Mouse (Mus musculus): ENCODE results near the gene Ston1. TPM values are rescaled to one million over a fixed set of nuclear protein-coding genes. Genes with fewer than 3 reads are reported as not detected.
A peak's percentile ranks its signal among the peaks of the same experiment; 100 is the strongest.

Gene Ston1
- polyA plus RNA-seq, 1 experiment from 2014 or later, result 7.7 TPM

DNA sequence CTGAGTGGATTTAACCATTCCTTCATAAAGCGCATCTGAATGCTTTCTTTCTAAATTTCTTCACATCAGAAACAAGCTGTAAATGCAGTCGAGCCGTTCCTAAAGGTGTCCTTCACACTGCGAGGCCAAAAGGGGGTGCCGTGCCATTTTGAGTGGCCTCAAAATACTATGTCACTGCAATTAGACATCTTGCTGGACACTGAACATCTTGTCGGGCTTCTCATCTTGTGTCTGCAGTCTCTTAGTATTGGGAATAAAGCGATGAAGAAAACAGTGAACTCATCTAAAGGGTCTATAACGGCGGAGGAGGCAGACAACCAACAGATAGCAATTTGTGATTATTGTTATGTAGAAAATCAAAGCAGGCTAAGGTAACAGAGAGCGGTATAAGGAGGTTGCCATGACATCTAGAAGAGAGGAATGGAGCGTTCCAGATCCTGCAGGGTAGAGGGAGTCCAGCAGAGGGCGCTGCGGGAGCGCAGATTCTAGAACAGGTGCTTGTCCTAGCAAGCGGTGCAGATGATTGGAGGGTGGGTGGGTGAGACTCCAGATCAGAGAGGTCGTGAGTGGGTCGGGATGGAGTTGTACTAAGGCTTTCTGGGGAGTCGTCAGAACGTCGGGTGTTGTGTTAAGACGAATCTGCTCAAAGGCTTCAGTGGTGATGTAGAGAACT, 55.4 kb downstream of the Ston1 start:
- H3K36me3 ChIP-seq, result peaks cover 9% of the 10 kb centered on the region
- peak overlapping the region; percentile 26; the same call in 1 of the 2 replicates for H3K4me2 ChIP-seq
- peak; percentile 63; the same call in 1 of the 2 replicates for ATAC-seq (replicated peaks; ENCODE audit: low FRiP score)
- no peaks in the 10 kb centered on the region for H3K9me3 ChIP-seq (replicated peaks)
- WGBS, result 17% methylated on average over 21 of the region's 21 CpGs
- no peak overlapping the region for H3K9ac ChIP-seq
- 0 out of 2 replicates have a peak, but pooled peaks cover 4% of the 10 kb centered on the region for H3K27me3 ChIP-seq
- H3K27ac ChIP-seq, result no peak overlapping the region
- peaks cover 5% of the 10 kb centered on the region; the same call in 1 of the 2 replicates for H3K4me1 ChIP-seq
- H3K4me3 ChIP-seq (replicated peaks), result no peak overlapping the region

DNA sequence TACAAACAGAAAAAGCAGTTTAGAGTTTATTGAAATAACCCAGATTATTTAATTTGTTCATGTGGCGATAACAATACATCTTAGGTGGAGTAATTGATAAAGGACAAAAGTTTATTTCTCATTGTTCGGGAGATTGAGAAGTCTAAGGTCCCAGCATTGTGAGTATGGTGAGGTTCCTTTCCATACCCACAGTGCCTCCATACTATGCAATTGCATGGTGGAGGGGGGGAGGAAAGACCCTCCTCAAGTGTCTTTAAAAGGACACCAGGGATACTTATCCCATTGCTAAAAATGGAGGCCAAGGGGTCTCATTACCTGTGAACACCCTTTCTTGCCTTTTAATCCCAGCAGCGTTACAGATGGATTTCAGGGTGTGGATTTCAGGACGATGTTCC, 55.9 kb downstream of the Ston1 start:
- no peak; the same call in 1 of the 2 replicates for ATAC-seq (replicated peaks; ENCODE audit: low FRiP score)
- Histone ChIP-seq H3K4me2 (no peak overlapping the region), H3K4me1 (peaks cover 5% of the 10 kb centered on the region; the same call in 1 of the 2 replicates), H3K27ac (no peak overlapping the region), H3K4me3 (replicated peaks) (no peak overlapping the region), H3K9me3 (replicated peaks) (no peaks in the 10 kb centered on the region), H3K36me3 (peaks cover 7% of the 10 kb centered on the region), H3K9ac (no peak overlapping the region), H3K27me3 (0 out of 2 replicates have a peak, but pooled peaks cover 4% of the 10 kb centered on the region)
- WGBS, result 84% methylated on average over 4 of the region's 4 CpGs

GRCm38 (mm10) chr17:88658510-88658909, 61.0 kb downstream of the Ston1 start:
- WGBS, result 78% methylated on average over 6 of the region's 6 CpGs
- Histone ChIP-seq H3K9ac (no peak overlapping the region), H3K4me3 (replicated peaks) (no peak overlapping the region), H3K4me1 (no peaks in the 10 kb centered on the region), H3K36me3 (no peaks in the 10 kb centered on the region), H3K4me2 (no peak overlapping the region), H3K27me3 (no peaks in the 10 kb centered on the region), H3K27ac (no peak overlapping the region), H3K9me3 (replicated peaks) (no peaks in the 10 kb centered on the region)
- ATAC-seq (replicated peaks; ENCODE audit: low FRiP score), result no peak

GRCm38 (mm10) chr17:88666076-88666475, 68.6 kb downstream of the Ston1 start:
- Histone ChIP-seq H3K4me3 (replicated peaks) (no peak overlapping the region), H3K27me3 (no peaks in the 10 kb centered on the region), H3K4me1 (0 out of 2 replicates have a peak, but pooled peaks cover 4% of the 10 kb centered on the region), H3K27ac (no peak overlapping the region), H3K36me3 (no peaks in the 10 kb centered on the region), H3K4me2 (no peak overlapping the region), H3K9ac (no peak overlapping the region), H3K9me3 (replicated peaks) (no peaks in the 10 kb centered on the region)
- WGBS, result 50% methylated on average over 2 of the region's 2 CpGs
- ATAC-seq (replicated peaks; ENCODE audit: low FRiP score), result no peak

- 0 out of 2 replicates have a peak within 1 kb of the TSS, but pooled peaks have one; percentile 12 for H3K4me3 ChIP-seq (replicated peaks)
- peak within 1 kb of the TSS; percentile 49 for H3K4me2 ChIP-seq
- H3K36me3 ChIP-seq, result no peaks in the 10 kb centered on the region
- 0 out of 2 replicates have a peak, but pooled peaks cover 4% of the 10 kb centered on the region for H3K4me1 ChIP-seq
- WGBS, result 31% methylated on average over 21 of the region's 21 CpGs
- H3K27me3 ChIP-seq, result no peaks in the 10 kb centered on the region
- peak; percentile 79 for ATAC-seq (replicated peaks; ENCODE audit: low FRiP score)
- H3K9me3 ChIP-seq (replicated peaks), result no peaks in the 10 kb centered on the region
- no peak within 1 kb of the TSS for H3K27ac ChIP-seq
- H3K9ac ChIP-seq, result no peak within 1 kb of the TSS
Measured at GRCm38 (mm10) chr17:88668452-88668851, 71.0 kb downstream of the Ston1 start, which contains the start of gene Gtf2a1l. TSS of gene Gtf2a1l (plus strand) at chr17:88668660.

DNA sequence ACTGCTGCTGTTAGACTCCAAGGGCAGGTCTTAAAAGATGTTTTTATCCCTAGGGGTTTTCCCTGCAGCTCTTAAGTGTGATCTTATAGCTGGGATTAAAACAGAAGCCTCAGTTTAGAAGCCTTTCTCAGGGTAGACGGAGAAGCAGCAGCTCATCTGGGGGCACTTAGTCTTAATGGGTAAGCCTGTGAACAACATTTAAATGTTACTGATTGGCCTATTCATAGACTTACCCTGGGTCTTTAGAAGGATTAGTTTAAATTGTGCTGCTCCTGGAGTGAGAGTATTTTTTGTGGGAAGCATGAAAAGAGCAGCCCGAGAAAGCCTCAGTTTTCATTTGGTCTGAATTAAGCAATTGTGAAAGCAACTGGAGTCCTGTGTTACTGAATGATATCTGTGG, 72.4 kb downstream of the Ston1 start:
- no peak for ATAC-seq (replicated peaks; ENCODE audit: low FRiP score)
- 77% methylated on average over 2 of the region's 2 CpGs for WGBS

GRCm38 (mm10) chr17:88670800-88671199, 73.3 kb downstream of the Ston1 start:
- Histone ChIP-seq H3K9ac (no peak overlapping the region), H3K4me2 (no peak overlapping the region), H3K9me3 (replicated peaks) (no peaks in the 10 kb centered on the region), H3K27ac (no peak overlapping the region), H3K4me3 (replicated peaks) (no peak overlapping the region), H3K36me3 (no peaks in the 10 kb centered on the region), H3K27me3 (no peaks in the 10 kb centered on the region), H3K4me1 (0 out of 2 replicates have a peak, but pooled peaks cover 4% of the 10 kb centered on the region)
- WGBS, result 58% methylated on average over 4 of the region's 4 CpGs
- ATAC-seq (replicated peaks; ENCODE audit: low FRiP score), result no peak

More for the DNA sequence above, 72.4 kb downstream of the Ston1 start:
- Histone ChIP-seq H3K4me3 (replicated peaks) (no peak overlapping the region), H3K9me3 (replicated peaks) (no peaks in the 10 kb centered on the region), H3K27me3 (no peaks in the 10 kb centered on the region), H3K36me3 (no peaks in the 10 kb centered on the region), H3K4me1 (0 out of 2 replicates have a peak, but pooled peaks cover 4% of the 10 kb centered on the region), H3K9ac (no peak overlapping the region), H3K27ac (no peak overlapping the region), H3K4me2 (no peak overlapping the region)

- Histone ChIP-seq H3K9ac (no peak overlapping the region), H3K4me1 (no peaks in the 10 kb centered on the region), H3K4me2 (no peak overlapping the region), H3K27me3 (no peaks in the 10 kb centered on the region), H3K27ac (no peak overlapping the region), H3K4me3 (replicated peaks) (no peak overlapping the region), H3K9me3 (replicated peaks) (no peaks in the 10 kb centered on the region), H3K36me3 (no peaks in the 10 kb centered on the region)
- ATAC-seq (replicated peaks; ENCODE audit: low FRiP score), result no peak
- 91% methylated on average over 23 of the region's 23 CpGs for WGBS
Measured at GRCm38 (mm10) chr17:88675310-88676309, 78.1 kb downstream of the Ston1 start.

- whole genome bisulfite sequencing, result 70% methylated on average over 11 of the region's 11 CpGs
- no peak for ATAC-seq (replicated peaks; ENCODE audit: low FRiP score)
Measured at GRCm38 (mm10) chr17:88688226-88688625, 90.7 kb downstream of the Ston1 start.

GRCm38 (mm10) chr17:88696656-88697333, 99.3 kb downstream of the Ston1 start:
- H3K9me3 ChIP-seq (replicated peaks), result no peaks in the 10 kb centered on the region; the same call in 1 of the 2 replicates
- H3K4me3 ChIP-seq (replicated peaks), result no peak overlapping the region
- no peak overlapping the region for H3K9ac ChIP-seq
- H3K4me2 ChIP-seq, result no peak overlapping the region
- ATAC-seq (replicated peaks; ENCODE audit: low FRiP score), result no peak
- WGBS, result 65% methylated on average over 9 of the region's 9 CpGs
- H3K36me3 ChIP-seq, result no peaks in the 10 kb centered on the region
- H3K4me1 ChIP-seq, result 0 out of 2 replicates have a peak, but pooled peaks cover 9% of the 10 kb centered on the region
- no peak overlapping the region for H3K27ac ChIP-seq
- no peaks in the 10 kb centered on the region for H3K27me3 ChIP-seq

More at GRCm38 (mm10) chr17:88688226-88688625, 90.7 kb downstream of the Ston1 start:
- Histone ChIP-seq H3K36me3 (no peaks in the 10 kb centered on the region), H3K4me2 (no peak overlapping the region), H3K27ac (no peak overlapping the region), H3K4me1 (no peaks in the 10 kb centered on the region), H3K9ac (no peak overlapping the region), H3K4me3 (replicated peaks) (no peak overlapping the region), H3K27me3 (no peaks in the 10 kb centered on the region), H3K9me3 (replicated peaks) (no peaks in the 10 kb centered on the region)

DNA sequence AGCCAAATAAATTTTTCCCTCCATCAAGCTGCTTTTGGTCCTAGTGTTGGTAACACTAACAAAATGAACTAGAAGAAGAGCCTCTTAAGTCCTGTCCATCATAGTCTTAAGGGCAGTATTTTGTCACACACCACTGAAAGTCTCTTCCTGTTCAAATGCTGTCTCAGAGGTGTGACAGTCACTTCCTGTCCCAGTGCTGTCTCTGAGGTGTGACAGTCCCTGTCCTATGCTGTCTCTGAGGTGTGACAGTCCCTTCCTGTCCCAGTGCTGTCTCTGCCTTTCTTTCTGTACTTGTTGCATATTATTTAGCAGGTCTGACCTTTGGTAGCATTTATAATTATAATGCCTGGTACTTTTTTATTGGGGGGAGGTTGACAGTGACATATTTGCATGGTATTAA, 103.4 kb downstream of the Ston1 start:
- no peak for ATAC-seq (replicated peaks; ENCODE audit: low FRiP score)

More for the DNA sequence above, 103.4 kb downstream of the Ston1 start:
- Histone ChIP-seq H3K4me1 (0 out of 2 replicates have a peak, but pooled peaks cover 7% of the 10 kb centered on the region), H3K9me3 (replicated peaks) (no peaks in the 10 kb centered on the region; the same call in 1 of the 2 replicates), H3K4me3 (replicated peaks) (no peak overlapping the region), H3K27me3 (no peaks in the 10 kb centered on the region), H3K36me3 (no peaks in the 10 kb centered on the region), H3K4me2 (no peak overlapping the region), H3K9ac (no peak overlapping the region), H3K27ac (no peak overlapping the region)

All from kidney, embryonic 15.5 days (tissue).